Mouse (Mus musculus) bone marrow macrophage, adult 2 months (primary cell): ENCODE measurements around the gene Dgka.

ENCODE experiments used
- CTCF ChIP-seq: IDR thresholded peaks from 2 replicates; pipeline ENCODE4 v1.5.1; 2012; ENCODE audit warnings: low read depth, mild to moderate bottlenecking, low read length, moderate library complexity
- POLR2A ChIP-seq: IDR thresholded peaks from 2 replicates; pipeline ENCODE4 v1.6.1; 2012; ENCODE audit warnings: mild to moderate bottlenecking, low read depth, low read length, borderline replicate concordance

DNA sequence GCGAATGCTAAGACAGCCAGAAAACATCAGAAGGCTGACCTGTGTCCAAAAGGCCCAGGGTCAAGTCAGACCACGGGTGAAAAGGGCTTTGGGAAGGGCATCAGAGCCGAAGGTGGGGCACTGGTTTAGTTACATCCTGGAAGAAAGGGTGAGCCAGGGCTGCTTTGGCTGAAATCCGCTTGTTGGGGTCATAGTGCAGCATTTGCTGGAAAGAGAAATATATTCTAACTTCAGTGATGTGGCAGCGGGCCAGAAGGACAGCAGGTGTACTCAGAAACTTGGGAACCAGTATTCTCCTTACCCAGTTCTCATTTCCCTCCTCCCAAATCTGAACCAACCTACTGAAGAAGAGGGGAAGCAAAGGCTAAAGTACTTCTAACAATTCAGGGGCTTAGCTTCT is 45.6 kb downstream of the Dgka start:
- TF ChIP-seq POLR2A: no peak
- TF ChIP-seq CTCF: no peak
